Mouse (Mus musculus): ENCODE measurements around the gene Rere.

Rere gene

DNA sequence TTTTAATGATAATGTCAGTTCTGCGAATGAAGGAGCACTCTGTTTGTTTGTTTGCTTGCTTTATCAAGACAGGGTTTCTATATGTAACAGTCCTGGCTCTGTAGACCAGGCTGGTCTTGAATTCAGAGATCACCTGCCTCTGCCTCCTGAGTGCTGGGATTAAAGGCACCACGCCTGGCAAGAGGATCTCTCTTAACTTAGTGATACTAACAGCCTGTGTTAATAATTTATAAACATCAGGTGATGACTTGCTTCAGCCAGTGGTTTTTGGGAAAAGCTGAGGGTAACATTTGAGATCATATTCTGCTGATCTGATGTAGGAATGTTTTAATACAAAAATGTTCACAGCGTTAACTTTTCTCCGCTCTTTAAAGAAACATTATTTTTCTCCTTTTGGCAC is 112.6 kb downstream of the Rere start:
- no peak for DNase-seq

DNA sequence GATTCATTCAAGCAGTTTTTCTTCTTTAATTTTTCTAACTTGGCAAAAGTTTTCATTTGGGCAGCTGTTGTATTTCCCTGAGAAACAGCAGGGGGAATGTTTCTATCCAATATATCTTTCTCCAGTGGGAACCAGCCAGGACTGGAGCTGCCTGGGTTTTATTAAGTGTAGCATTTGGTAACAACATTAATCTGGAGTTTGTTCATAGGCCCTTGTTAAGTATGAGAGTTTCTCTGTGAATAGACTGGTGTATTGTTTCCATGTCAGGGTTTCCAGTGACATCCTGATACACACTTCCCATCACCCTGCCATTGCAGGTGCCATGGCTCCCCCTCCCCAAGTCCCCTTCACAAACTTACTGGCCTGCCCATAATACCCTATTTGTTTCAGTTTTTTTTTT is 114.9 kb downstream of the Rere start:
- DNase-seq, result no peak

DNA sequence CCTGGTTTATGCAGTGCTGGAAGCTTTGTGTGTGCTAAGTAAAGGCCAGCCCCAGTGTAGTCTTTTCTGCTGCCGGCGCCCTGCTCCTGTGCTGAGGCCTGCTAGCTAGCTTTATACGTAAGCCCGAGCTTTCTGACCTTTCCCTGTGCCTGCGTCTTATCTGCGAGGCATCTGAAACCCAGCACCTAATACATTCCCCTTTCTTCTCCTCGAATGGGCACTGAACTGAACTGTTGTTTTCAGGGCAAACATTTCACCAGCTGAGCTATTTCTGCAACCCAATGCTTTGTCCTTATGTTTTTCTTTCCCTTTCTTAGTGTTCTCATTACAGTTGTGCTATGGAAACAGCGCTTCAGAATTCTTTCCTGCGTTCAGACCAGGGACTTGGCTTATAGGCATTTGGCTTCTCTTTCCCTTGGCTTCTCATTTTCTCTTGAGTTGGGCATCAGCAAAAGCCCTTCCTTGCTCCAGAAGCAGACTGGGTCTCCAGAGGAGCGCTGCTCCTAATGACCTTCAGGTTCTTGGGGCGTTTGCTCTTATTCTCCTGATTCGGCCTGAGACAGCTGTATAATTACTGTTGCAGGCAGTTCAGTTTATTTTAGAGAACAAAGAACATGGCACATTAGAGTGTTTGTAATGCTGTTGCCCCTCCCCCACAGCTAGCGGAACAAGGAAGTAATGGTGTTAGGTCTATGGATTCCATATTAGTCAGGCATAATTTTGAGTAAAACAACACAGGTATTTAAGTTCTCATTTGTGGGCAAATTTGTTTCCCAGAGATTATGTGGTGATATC is 115.6 kb downstream of the Rere start:
- no peak for DNase-seq

- DNase-seq, result no peak
Observed at GRCm38 (mm10) chr4:150399032-150399431, 117.6 kb downstream of the Rere start.

GRCm38 (mm10) chr4:150401830-150402607 is 120.6 kb downstream of the Rere start:
- no peak for DNase-seq

DNA sequence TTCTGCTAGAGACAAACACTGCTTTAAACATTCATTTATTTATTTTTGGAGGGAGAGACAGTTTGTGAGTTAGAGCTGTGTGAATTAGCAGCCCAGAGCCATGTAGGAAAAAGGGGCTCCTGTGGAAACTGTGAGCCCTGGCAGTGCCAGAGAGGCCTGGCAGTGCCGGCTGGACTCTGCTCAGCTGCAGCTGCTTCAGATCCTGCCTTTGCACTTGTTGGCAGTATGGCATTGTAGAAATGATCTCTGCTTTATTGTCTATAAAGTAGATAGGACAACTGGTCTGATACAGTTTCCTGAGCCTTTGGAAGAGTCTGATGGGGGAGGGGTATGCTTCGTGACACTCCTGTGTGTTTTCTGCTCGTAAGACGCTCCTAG is 121.2 kb downstream of the Rere start:
- DNase-seq, result peak; percentile 43

- DNase-seq, result no peak
Observed at GRCm38 (mm10) chr4:150403941-150404340, 122.5 kb downstream of the Rere start.

DNA sequence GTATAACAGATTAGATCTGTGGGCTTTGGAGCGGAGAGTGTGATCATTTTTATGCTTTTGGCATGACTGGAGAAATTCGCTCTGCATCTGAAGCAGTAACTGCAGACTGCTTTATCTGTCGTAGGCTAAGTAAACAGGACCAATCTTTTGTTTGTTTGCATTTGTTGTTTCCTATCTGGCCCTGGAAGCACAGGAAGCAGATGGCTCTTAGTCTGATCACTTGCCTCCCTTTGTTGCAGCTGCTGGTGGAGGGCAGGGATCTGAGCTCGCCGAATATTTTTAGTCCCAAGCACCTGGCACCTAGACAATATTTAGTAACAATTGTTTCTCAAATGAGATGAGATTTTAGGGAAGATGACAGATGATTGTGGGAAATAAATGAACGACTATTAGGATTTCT is 123.1 kb downstream of the Rere start:
- peak; percentile 55 to 61 for DNase-seq

GRCm38 (mm10) chr4:150405786-150406185 is 124.3 kb downstream of the Rere start:
- DNase-seq, result no peak

DNA sequence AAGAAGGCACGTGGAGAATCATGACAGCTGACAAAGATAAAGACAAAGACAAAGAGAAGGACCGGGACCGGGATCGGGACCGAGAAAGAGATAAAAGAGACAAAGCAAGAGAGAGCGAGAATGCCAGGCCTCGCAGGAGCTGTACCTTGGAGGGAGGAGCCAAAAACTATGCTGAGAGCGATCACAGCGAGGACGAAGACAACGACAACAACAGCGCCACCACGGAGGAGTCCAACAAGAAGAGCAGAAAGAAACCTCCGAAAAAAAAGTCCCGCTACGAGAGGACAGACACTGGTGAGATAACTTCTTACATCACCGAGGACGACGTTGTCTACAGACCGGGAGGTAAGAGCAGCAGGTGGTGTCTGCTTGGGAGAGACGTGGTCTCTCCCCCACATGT is 124.9 kb downstream of the Rere start:
- DNase-seq, result peak in 1 of 2 experiments; percentile 24

GRCm38 (mm10) chr4:150406821-150407220 is 125.4 kb downstream of the Rere start:
- DNase-seq, result no peak

DNA sequence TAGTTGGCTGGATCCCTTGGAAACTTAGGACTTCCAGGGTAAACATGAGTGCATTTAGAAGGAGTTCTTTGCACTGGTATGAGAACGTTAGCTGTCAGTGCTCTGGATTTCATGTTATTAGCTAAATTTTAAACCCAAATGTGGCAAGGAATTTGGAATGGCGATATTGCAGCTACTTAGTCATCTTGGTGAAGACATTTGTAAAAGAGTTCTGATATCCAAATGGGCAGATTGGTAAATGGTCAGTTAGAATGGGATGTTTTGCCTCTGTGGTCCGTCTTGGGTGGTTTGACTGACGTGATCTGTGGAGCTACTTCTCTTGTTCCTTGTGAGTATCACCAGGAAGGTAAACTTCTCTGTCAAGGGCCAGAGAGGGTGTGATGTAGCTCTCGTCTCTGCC is 132.8 kb downstream of the Rere start:
- no peak for DNase-seq

DNA sequence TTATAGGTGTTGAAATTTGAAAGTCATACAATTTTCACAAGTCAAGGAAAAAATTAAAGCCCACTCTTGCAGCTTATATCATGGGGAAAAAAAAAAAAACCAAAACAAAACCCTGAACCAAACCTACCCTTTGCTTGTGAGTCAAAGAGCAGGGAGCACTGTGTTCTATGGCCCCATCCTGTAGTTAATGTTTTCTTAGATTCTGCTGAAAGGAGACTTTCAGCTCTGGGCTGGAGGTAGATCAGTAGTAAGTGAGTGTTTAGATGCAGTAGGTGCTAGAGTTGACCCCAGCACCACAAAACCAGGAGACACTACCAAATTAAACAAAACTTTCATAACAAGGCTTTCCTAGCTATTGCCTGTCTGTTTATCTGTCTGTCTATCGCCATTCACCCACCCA is 133.3 kb downstream of the Rere start:
- DNase-seq, result no peak

- DNase-seq, result no peak
Observed at GRCm38 (mm10) chr4:150415227-150415969, 134.0 kb downstream of the Rere start.

GRCm38 (mm10) chr4:150420576-150421263 is 139.3 kb downstream of the Rere start:
- DNase-seq, result no peak

DNA sequence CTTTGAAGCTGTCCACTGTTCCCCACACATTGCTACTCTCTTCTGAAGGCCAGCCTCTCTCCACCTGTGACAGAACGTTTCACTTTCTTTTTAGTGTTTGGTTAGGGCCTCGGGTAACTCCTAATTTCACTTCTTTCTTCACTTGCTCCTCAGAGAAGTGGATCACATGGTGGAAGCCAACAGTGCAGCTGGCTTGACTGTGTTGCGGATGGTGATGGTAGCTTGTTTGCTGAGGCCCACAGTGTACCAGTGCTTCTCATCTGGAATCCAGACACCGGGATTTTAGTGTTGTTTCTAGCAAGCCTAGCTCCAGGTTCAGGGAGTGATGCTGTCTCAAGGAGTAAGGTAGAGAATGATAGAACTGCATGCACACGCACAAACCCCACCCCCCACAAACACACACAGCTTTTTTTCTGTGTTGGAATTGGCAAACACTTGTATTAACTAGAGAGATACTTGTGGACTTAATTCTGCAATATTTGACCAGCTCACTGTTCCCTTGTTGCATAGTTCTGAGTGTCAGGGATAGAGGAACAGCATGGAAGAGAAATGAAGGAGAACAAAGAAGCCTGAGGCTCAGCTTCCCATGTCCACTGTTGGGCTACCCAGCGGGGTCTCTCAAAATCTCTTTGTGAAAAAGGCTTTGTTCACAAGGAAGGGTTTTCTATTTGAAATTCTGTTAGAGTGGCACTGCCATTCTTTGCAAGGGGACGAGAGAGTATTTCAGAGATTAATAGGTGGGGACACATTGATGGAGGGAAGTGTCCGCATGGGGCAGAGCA is 144.8 kb downstream of the Rere start:
- DNase-seq, result no peak

DNA sequence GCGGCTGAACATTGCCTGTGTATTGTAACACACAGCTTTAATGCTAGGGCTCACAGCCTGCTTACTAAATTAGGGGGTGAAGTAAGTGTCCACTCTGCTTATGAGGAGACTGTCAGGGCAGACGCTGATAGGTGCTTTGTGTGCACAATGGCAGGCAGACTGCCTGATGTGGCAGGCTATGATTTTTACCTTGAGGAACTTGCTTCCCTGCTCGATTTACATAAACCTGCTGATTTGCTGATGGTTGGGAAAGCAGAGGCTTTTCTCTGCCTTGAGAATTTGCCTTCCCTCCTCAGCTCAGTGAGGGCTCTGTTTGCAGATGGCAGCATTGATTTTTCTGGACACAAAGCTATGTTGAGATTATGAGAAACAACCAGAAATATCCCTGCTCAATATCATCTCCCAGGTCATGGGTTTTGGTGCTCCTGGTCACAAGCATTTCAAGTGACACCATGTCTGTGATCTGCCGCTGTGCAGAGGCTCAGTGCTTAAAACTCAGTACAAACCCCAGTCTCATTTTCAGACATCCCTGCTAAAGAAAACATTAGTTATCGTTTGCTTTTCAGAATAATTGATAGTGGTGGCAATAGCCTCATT is 145.5 kb downstream of the Rere start:
- no peak for DNase-seq

DNA sequence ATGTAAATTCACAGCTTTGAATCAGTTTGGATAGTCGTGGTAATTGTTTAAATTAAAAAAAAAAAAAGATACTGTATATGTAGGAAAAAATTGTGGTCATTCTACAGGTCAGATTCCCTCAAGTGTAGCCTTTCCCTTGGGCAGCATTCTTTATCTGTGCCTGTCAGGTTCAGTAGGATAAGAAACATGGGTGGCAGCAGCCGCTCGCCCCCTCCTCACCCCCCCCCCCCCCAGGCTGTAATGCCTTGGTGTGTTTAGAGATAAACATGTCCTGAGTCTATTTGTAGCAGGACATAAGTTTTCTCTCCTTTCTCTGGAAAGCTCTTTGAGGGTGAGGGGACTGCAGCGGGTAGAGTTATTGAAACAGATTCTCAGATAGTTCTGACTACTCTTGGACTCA is 147.3 kb downstream of the Rere start:
- DNase-seq, result no peak

DNA sequence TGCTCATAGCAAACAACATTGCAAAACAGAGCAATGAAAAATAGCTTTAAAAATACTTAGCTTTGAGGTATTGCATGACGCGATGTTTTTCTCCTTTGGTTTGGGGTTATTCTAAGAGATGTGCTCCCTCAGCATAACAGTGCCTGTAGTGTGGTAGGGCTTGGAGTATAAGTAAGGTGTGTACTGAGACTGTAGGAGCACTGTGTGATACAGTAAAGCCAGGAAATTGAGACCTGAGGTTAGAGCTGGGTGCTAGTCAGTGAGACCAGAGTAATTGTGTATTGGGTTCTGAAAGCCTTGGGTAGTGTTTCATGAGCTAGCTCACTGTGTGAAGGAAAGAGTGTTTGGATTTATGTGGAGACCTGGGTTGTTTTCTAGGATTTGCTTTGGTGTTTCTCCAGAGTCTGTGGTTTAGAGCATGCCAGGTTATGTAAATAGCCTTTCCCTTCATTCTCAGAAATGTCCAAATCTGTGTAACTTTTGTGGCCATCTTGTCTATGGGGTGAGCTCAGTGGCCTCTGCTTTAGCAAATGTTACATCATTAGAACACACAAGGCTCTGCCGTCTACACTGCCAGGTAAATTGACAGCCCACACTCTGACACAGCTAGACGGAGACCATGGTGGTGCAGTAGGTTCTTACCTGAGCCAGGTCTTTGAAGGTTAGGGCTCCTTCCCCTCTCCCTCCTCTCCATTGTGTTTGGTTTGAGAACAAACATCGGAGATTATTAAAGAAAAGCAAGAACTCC is 152.6 kb downstream of the Rere start:
- no peak for DNase-seq

GRCm38 (mm10) chr4:150435590-150435989 is 154.1 kb downstream of the Rere start:
- no peak for DNase-seq

DNA sequence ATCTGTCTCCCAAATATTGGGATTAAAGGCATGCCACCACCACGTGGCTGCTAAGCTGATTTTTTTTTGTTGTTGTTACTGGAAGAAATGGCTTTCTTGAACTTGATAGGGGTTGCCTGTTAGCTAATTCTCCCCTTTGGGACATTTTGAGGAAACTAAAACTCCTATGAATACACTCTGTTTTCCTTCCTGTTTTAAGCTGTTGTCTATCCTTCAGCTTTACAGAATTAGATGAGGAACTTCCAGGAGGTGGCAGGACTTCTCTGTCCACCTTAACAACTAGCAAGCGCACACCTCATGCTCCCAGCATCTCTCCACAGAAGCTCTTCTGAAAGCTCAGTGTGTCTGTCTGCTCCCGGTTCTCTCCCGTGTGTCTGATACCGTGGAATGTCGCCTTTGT is 157.2 kb downstream of the Rere start:
- DNase-seq, result no peak
